Mouse (Mus musculus) lung, adult 2 months (tissue): Measurements from ENCODE around the gene C130074G19Rik.

Source experiments
- CTCF ChIP-seq: fragments of 200-500 bp; IDR thresholded peaks from 2 replicates; pipeline ENCODE4 v1.5.1; 2011; ENCODE audit warnings: mild to moderate bottlenecking, low read length, control low read depth; ENCODE audit not compliant: insufficient read depth
- POLR2A ChIP-seq: fragments of 200-500 bp; IDR thresholded peaks from 2 replicates; pipeline ENCODE4 v1.6.1; 2011; ENCODE audit warnings: low read depth, mild to moderate bottlenecking, control low read depth, low read length, borderline replicate concordance; ENCODE audit errors: extremely low read depth

DNA sequence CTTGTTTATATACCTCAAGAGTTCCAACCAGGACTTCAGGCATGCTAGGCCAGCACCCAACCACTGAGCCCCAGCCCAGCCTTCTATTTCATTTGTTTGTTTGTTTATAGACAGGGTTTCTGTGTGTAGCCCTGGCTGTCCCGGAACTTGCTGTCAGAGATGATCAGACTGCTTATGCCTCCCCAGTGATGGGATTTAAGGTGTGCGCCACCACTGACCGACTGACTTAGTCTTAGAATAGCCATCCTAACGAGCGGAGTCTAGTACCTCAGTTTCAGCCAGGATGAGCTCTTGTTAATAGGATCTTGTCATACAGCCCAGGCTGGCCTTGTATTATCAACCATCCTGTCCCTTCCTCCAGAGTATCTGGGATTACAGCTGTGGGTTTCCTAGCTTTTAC lies 1.8 kb downstream of the C130074G19Rik start:
- TF ChIP-seq CTCF (no peak), POLR2A (no peak)
